Mouse (Mus musculus) MEL (cell line): ENCODE results near the gene Wsb2.

Experiments used
- CTCF ChIP-seq, 3 experiments: IDR thresholded peaks in 2 of 3; conservative IDR thresholded peaks in 1 of 3; 2 replicates each; pipeline ENCODE4 v1.5.1; 2011 to 2012; ENCODE audit warnings: low read length in 3 of 3, low read depth in 2 of 3, mild to moderate bottlenecking in 2 of 3, improper control_type of control experiment in 1 of 3, inconsistent platforms in 1 of 3, mixed read lengths in 1 of 3, moderate library complexity in 1 of 3; ENCODE audit not compliant: control insufficient read depth in 1 of 3, insufficient read depth in 1 of 3, poor library complexity in 1 of 3, severe bottlenecking in 1 of 3
- E2F4 ChIP-seq: IDR thresholded peaks from 2 replicates; pipeline ENCODE4 v1.6.1; 2011; ENCODE audit warnings: low read depth, low read length, improper control_type of control experiment, borderline replicate concordance
- EP300 ChIP-seq, 2 experiments: IDR thresholded peaks; 2 replicates each; pipeline ENCODE4 v1.6.1; 2011; ENCODE audit warnings: improper control_type of control experiment in 2 of 2, low read length in 2 of 2, low read depth in 1 of 2, mild to moderate bottlenecking in 1 of 2
- GABPA ChIP-seq: IDR thresholded peaks from 2 replicates; pipeline ENCODE4 v1.6.1; 2012; ENCODE audit warnings: low read depth, mild to moderate bottlenecking, inconsistent platforms, low read length, improper control_type of control experiment, moderate library complexity
- KAT2A ChIP-seq: conservative IDR thresholded peaks from 2 replicates; pipeline ENCODE4 v1.6.1; 2012; ENCODE audit warnings: low read depth, low read length, improper control_type of control experiment, inconsistent platforms
- MAX ChIP-seq: IDR thresholded peaks from 2 replicates; pipeline ENCODE4 v1.6.1; 2011; ENCODE audit warnings: low read length, improper control_type of control experiment
- POLR2A ChIP-seq, 2 experiments: IDR thresholded peaks; 2 replicates each; pipeline ENCODE4 v1.6.1; 2011 to 2012; ENCODE audit warnings: low read length in 2 of 2, mild to moderate bottlenecking in 2 of 2, control low read depth in 1 of 2, improper control_type of control experiment in 1 of 2, low read depth in 1 of 2, moderate library complexity in 1 of 2; ENCODE audit not compliant: control insufficient read depth in 1 of 2, insufficient read depth in 1 of 2, poor library complexity in 1 of 2
- SIN3A ChIP-seq: IDR thresholded peaks from 2 replicates; pipeline ENCODE4 v1.6.1; 2012; ENCODE audit warnings: low read length, improper control_type of control experiment, inconsistent platforms
- UBTF ChIP-seq: IDR thresholded peaks from 2 replicates; pipeline ENCODE4 v1.6.1; 2012; ENCODE audit warnings: low read depth, mild to moderate bottlenecking, inconsistent platforms, low read length, improper control_type of control experiment, moderate library complexity, borderline replicate concordance; ENCODE audit not compliant: insufficient read depth
- USF1 ChIP-seq: IDR thresholded peaks from 2 replicates; pipeline ENCODE4 v1.6.1; 2014; ENCODE audit warnings: low read depth, mild to moderate bottlenecking, inconsistent platforms, low read length, improper control_type of control experiment, moderate library complexity
- ZNF384 ChIP-seq: IDR thresholded peaks from 2 replicates; pipeline ENCODE4 v1.6.1; 2012; ENCODE audit warnings: low read depth, mild to moderate bottlenecking, inconsistent platforms, low read length, improper control_type of control experiment

- TF ChIP-seq CTCF (IDR thresholded peaks at IDR 0.05 in 2 of 3, conservative IDR thresholded peaks at IDR 0.05 in 1 of 3; ENCODE audit: control insufficient read depth in 1 of 3, insufficient read depth in 1 of 3, low read depth in 2 of 3, low read length in 3 of 3, poor library complexity in 1 of 3, severe bottlenecking in 1 of 3), result no peak
- no peak for TF ChIP-seq UBTF
- TF ChIP-seq EP300 (IDR thresholded peaks at IDR 0.05; ENCODE audit: low read depth in 1 of 2, low read length in 2 of 2), result no peak
- no peak for TF ChIP-seq KAT2A
- no peak for TF ChIP-seq USF1
- no peak for TF ChIP-seq E2F4
- TF ChIP-seq ZNF384, result no peak
- no peak for TF ChIP-seq POLR2A (IDR thresholded peaks at IDR 0.05; ENCODE audit: control insufficient read depth in 1 of 2, insufficient read depth in 1 of 2, low read depth in 1 of 2, low read length in 2 of 2, poor library complexity in 1 of 2)
- TF ChIP-seq SIN3A, result no peak
- no peak for TF ChIP-seq MAX
- no peak for TF ChIP-seq GABPA
Measured at GRCm38 (mm10) chr5:117347011-117347410, 10.1 kb upstream of the Wsb2 start.
